In genomic region chr5:122707276-122708181, GRCm38 (mm10) we compare ENCODE assay signal across 8 mouse cellular contexts. TPM values are rescaled to one million over a fixed set of nuclear protein-coding genes. Genes with fewer than 3 reads are reported as not detected.
DNase-seq lines count a peak whose midpoint lies in the region; ATAC-seq and TF ChIP-seq lines count a peak whose summit lies in the region.

Gene P2rx4 (plus strand): TSS chr5:122707544.

- ATAC-seq in hematopoietic stem cell, adult 5-6 weeks (replicated peaks in 1 of 2; ENCODE audit: insufficient read depth in 1 of 2, low FRiP score in 2 of 2, low TSS enrichment in 1 of 2, low read depth in 1 of 2, poor library complexity in 2 of 2, severe bottlenecking in 2 of 2), result peak; percentile 70 to 89
- peak; percentile 93 for ATAC-seq in lung, postnatal 0 days

- H3K9me3 ChIP-seq in MEL (replicated peaks; ENCODE audit: insufficient read depth, low read length), result no peaks in the 10 kb centered on the region
- no peaks in the 10 kb centered on the region for H3K9me3 ChIP-seq in lung, postnatal 0 days (ENCODE audit: low read length)

- peaks cover 7% of the 10 kb centered on the region for H3K79me2 ChIP-seq in MEL (ENCODE audit: control insufficient read depth, insufficient read depth, low read length, poor library complexity)

- H3K4me1 ChIP-seq in MEL (ENCODE audit: control insufficient read depth in 1 of 2, insufficient read depth in 2 of 2, low read length in 2 of 2), result peaks cover 18 to 34% of the 10 kb centered on the region in 2 experiments
- no peaks in the 10 kb centered on the region for H3K4me1 ChIP-seq in cerebellum, adult 2 months (ENCODE audit: control insufficient read depth, insufficient read depth, low read length)
- peaks cover 6% of the 10 kb centered on the region; the same call in 1 of the 2 replicates for H3K4me1 ChIP-seq in lung, postnatal 0 days (ENCODE audit: insufficient read depth, low read depth, low read length)

- under 1% methylated on average over 66 of the region's 66 CpGs for WGBS in cerebellum, adult 2 months
- under 1% methylated on average over 63 of the region's 66 CpGs for WGBS in lung, postnatal 0 days

- H3K36me3 ChIP-seq in MEL (ENCODE audit: control insufficient read depth in 1 of 2, insufficient read depth in 2 of 2, low read length in 2 of 2), result peaks cover 0 to 39% of the 10 kb centered on the region in 2 experiments; a peak in 2 of 4 replicates
- no peaks in the 10 kb centered on the region for H3K36me3 ChIP-seq in lung, postnatal 0 days (ENCODE audit: insufficient read depth, low read length)

- no peaks in the 10 kb centered on the region for H3K27me3 ChIP-seq in MEL (ENCODE audit: control insufficient read depth in 1 of 2, insufficient read depth in 2 of 2, low read length in 2 of 2)
- no peaks in the 10 kb centered on the region for H3K27me3 ChIP-seq in cerebellum, adult 2 months (ENCODE audit: control insufficient read depth, insufficient read depth, low read length)
- H3K27me3 ChIP-seq in lung, postnatal 0 days (replicated peaks; ENCODE audit: insufficient read depth, low read length), result no peaks in the 10 kb centered on the region

- peak within 1 kb of the TSS; percentile 81 for H3K9ac ChIP-seq in MEL (ENCODE audit: control insufficient read depth, low read depth, low read length, poor library complexity, severe bottlenecking)
- peak within 1 kb of the TSS; percentile 56 for H3K9ac ChIP-seq in lung, postnatal 0 days (replicated peaks; ENCODE audit: low read depth)

- peak; percentile 90 for DNase-seq in MEL (ENCODE audit: low read depth, low spot score)
- peak; percentile 82 to 84 for DNase-seq in cerebellum, adult 2 months
- DNase-seq in forelimb bud, embryonic 11.5 days (ENCODE audit: low read depth, low spot score), result peak; percentile 61
- DNase-seq in layer of hippocampus, adult 9-11 months, result peak; percentile 94
- DNase-seq in lung, postnatal 0 days (ENCODE audit: low spot score), result peak; percentile 87
- peak; percentile 65 for DNase-seq in ovary, postnatal 14 days (ENCODE audit: low spot score)
- peak; percentile 90 for DNase-seq in thymus, postnatal 14 days

- TF ChIP-seq CTCF in MEL (IDR thresholded peaks at IDR 0.05 in 2 of 3, conservative IDR thresholded peaks at IDR 0.05 in 1 of 3; ENCODE audit: control insufficient read depth in 1 of 3, insufficient read depth in 1 of 3, low read depth in 2 of 3, low read length in 3 of 3, poor library complexity in 1 of 3, severe bottlenecking in 1 of 3), result peak in 1 of 3 experiments; percentile 14; a peak in 1 of 6 replicates
- no peak for TF ChIP-seq CTCF in cerebellum, adult 2 months (IDR thresholded peaks at IDR 0.05; ENCODE audit: borderline replicate concordance, insufficient read depth, low read depth, low read length)
- TF ChIP-seq CTCF in lung, postnatal 0 days (IDR thresholded peaks at IDR 0.05), result peak; percentile 34; the same call in 1 of the 2 replicates

- TF ChIP-seq EP300 in MEL (IDR thresholded peaks at IDR 0.05; ENCODE audit: low read depth in 1 of 2, low read length in 2 of 2), result peak in 1 of 2 experiments; percentile 51; a peak in 3 of 4 replicates
- no peak for TF ChIP-seq EP300 in lung, postnatal 0 days (IDR thresholded peaks at IDR 0.05)

- peak; percentile 79 to 88 for TF ChIP-seq POLR2A in MEL (IDR thresholded peaks at IDR 0.05; ENCODE audit: control insufficient read depth in 1 of 2, insufficient read depth in 1 of 2, low read depth in 1 of 2, low read length in 2 of 2, poor library complexity in 1 of 2)
- peak; percentile 61 for TF ChIP-seq POLR2A in cerebellum, adult 2 months (IDR thresholded peaks at IDR 0.05; ENCODE audit: borderline replicate concordance, insufficient read depth, low read length)

- no peak for TF ChIP-seq RAD21 in MEL (IDR thresholded peaks at IDR 0.05; ENCODE audit: low read depth, low read length)

- H3K27ac ChIP-seq in MEL (ENCODE audit: control insufficient read depth, low read depth, low read length), result peak within 1 kb of the TSS; percentile 83
- peak within 1 kb of the TSS; percentile 71 for H3K27ac ChIP-seq in cerebellum, adult 2 months (ENCODE audit: insufficient read depth, low read length)
- peak within 1 kb of the TSS; percentile 78 for H3K27ac ChIP-seq in lung, postnatal 0 days (ENCODE audit: low read length)

- peak within 1 kb of the TSS; percentile 77 for H3K4me3 ChIP-seq in MEL (ENCODE audit: control insufficient read depth in 1 of 2, insufficient read depth in 1 of 2, low read depth in 2 of 2, low read length in 2 of 2)
- peak within 1 kb of the TSS; percentile 74 for H3K4me3 ChIP-seq in cerebellum, adult 2 months (replicated peaks; ENCODE audit: insufficient read depth, low read depth, low read length)
- peak within 1 kb of the TSS; percentile 67 for H3K4me3 ChIP-seq in lung, postnatal 0 days (ENCODE audit: low read depth, low read length)

- peak within 1 kb of the TSS; percentile 85 for H3K4me2 ChIP-seq in lung, postnatal 0 days (replicated peaks; ENCODE audit: low read depth, low read length)

TF ChIP-seq in MEL, 35 proteins besides CTCF, POLR2A, EP300 and RAD21:
- no peak for TF ChIP-seq USF2 (IDR thresholded peaks at IDR 0.05; ENCODE audit: borderline replicate concordance in 1 of 2, insufficient read depth in 1 of 2, low read depth in 1 of 2, low read length in 2 of 2)
- TF ChIP-seq MXI1 (IDR thresholded peaks at IDR 0.05; ENCODE audit: low read depth, low read length), result peak; percentile 85
- TF ChIP-seq NELFE (IDR thresholded peaks at IDR 0.05; ENCODE audit: low read depth, low read length), result peak; percentile 71
- TF ChIP-seq HCFC1 (IDR thresholded peaks at IDR 0.05; ENCODE audit: low read depth, low read length), result peak; percentile 71
- TF ChIP-seq ZKSCAN1 (IDR thresholded peaks at IDR 0.05; ENCODE audit: low read depth, low read length), result no peak
- peak; percentile 83 for TF ChIP-seq TBP (IDR thresholded peaks at IDR 0.05; ENCODE audit: low read depth, low read length)
- TF ChIP-seq ZMIZ1 (IDR thresholded peaks at IDR 0.05; ENCODE audit: low read depth, low read length), result peak; percentile 83; the same call in 1 of the 2 replicates
- TF ChIP-seq USF1 (IDR thresholded peaks at IDR 0.05; ENCODE audit: low read depth, low read length), result peak; percentile 81
- TF ChIP-seq UBTF (IDR thresholded peaks at IDR 0.05; ENCODE audit: borderline replicate concordance, insufficient read depth, low read depth, low read length), result no peak
- no peak for TF ChIP-seq ZC3H11A (IDR thresholded peaks at IDR 0.05; ENCODE audit: low read depth, low read length)
- TF ChIP-seq NRF1 (IDR thresholded peaks at IDR 0.05; ENCODE audit: insufficient read depth, low read depth, low read length, poor library complexity, severe bottlenecking), result no peak
- TF ChIP-seq CHD2 (IDR thresholded peaks at IDR 0.05; ENCODE audit: low read length), result no peak
- no peak for TF ChIP-seq GABPA (IDR thresholded peaks at IDR 0.05; ENCODE audit: low read depth, low read length)
- peak; percentile 77; the same call in 1 of the 2 replicates for TF ChIP-seq POLR2AphosphoS5 (IDR thresholded peaks at IDR 0.05; ENCODE audit: borderline replicate concordance, low read depth, low read length)
- no peak for TF ChIP-seq SMC3 (IDR thresholded peaks at IDR 0.05; ENCODE audit: low read depth, low read length)
- peak; percentile 73; the same call in 1 of the 2 replicates for TF ChIP-seq MAZ (IDR thresholded peaks at IDR 0.05; ENCODE audit: low read depth, low read length)
- TF ChIP-seq KAT2A (conservative IDR thresholded peaks at IDR 0.05; ENCODE audit: low read depth, low read length), result peak; percentile 8; the same call in 1 of the 2 replicates
- TF ChIP-seq GATA1 (IDR thresholded peaks at IDR 0.05; ENCODE audit: low read depth, low read length), result no peak; the same call in 1 of the 2 replicates
- peak; percentile 75; the same call in 1 of the 2 replicates for TF ChIP-seq BHLHE40 (IDR thresholded peaks at IDR 0.05; ENCODE audit: borderline replicate concordance, low read depth, low read length)
- TF ChIP-seq CHD1 (IDR thresholded peaks at IDR 0.05; ENCODE audit: low read depth, low read length), result no peak; the same call in 1 of the 2 replicates
- no peak for TF ChIP-seq ZNF384 (IDR thresholded peaks at IDR 0.05; ENCODE audit: low read depth, low read length)
- TF ChIP-seq E2F4 (IDR thresholded peaks at IDR 0.05; ENCODE audit: borderline replicate concordance, low read depth, low read length), result no peak
- no peak for TF ChIP-seq MEF2A (IDR thresholded peaks at IDR 0.05; ENCODE audit: extremely low read depth, insufficient replicate concordance, low read depth, low read length, poor library complexity, severe bottlenecking)
- no peak for TF ChIP-seq MYC (IDR thresholded peaks at IDR 0.05; ENCODE audit: low read depth, low read length)
- no peak for TF ChIP-seq JUND (IDR thresholded peaks at IDR 0.05; ENCODE audit: low read depth, low read length)
- TF ChIP-seq ELF1 (IDR thresholded peaks at IDR 0.05; ENCODE audit: low read depth, low read length), result peak; percentile 66
- TF ChIP-seq MAFK (IDR thresholded peaks at IDR 0.05; ENCODE audit: borderline replicate concordance, low read depth, low read length), result no peak
- peak; percentile 88; the same call in 1 of the 2 replicates for TF ChIP-seq POLR2AphosphoS2 (IDR thresholded peaks at IDR 0.05; ENCODE audit: low read length)
- peak; percentile 46 for TF ChIP-seq TCF12 (IDR thresholded peaks at IDR 0.05; ENCODE audit: low read depth, low read length)
- no peak for TF ChIP-seq TAL1 (IDR thresholded peaks at IDR 0.05; ENCODE audit: low read length)
- TF ChIP-seq RCOR1 (IDR thresholded peaks at IDR 0.05; ENCODE audit: low read depth, low read length), result peak; percentile 39; the same call in 1 of the 2 replicates
- TF ChIP-seq MAX (IDR thresholded peaks at IDR 0.05; ENCODE audit: low read length), result peak; percentile 59
- no peak; the same call in 1 of the 2 replicates for TF ChIP-seq MYB (IDR thresholded peaks at IDR 0.05; ENCODE audit: low read depth, low read length)
- TF ChIP-seq ETS1 (IDR thresholded peaks at IDR 0.05; ENCODE audit: low read depth, low read length), result peak; percentile 49; the same call in 1 of the 2 replicates
- TF ChIP-seq SIN3A (IDR thresholded peaks at IDR 0.05; ENCODE audit: low read length), result peak; percentile 78

RNA-seq across cellular contexts. Expression of gene P2rx4, which starts in this region (rescaled TPM):
- 14.7 and 15.2 TPM in 2 replicates for total RNA-seq in MEL (2012; rRNA removed)
- 10 to 100 TPM in 1 of 2 experiments, not detected in 1; 30.9 TPM for polyA plus RNA-seq in MEL (2012; ENCODE audit: insufficient read depth in 1 of 2, insufficient read length in 2 of 2, low read depth in 1 of 2, low replicate concordance in 2 of 2, missing spikeins in 1 of 2)
- 42.0 and 48.3 TPM in 2 replicates for polyA plus RNA-seq in cerebellum, adult 2 months (2012; rRNA removed)
- 15.2 and 19.2 TPM in 2 replicates for total RNA-seq in hematopoietic stem cell, adult 5-6 weeks (2017)
- 57.8 and 61.1 TPM in 2 replicates for polyA plus RNA-seq in lung, postnatal 0 days (2015; fragmentation: Nextera tagmentation; extraction: Ambion mirVana)

Comparison
In these comparisons a context has a peak if more than half of its experiments do, and no peak if none do; other contexts are left out.
1. Peak in every context shown above with its lines: DNase-seq, ATAC-seq, H3K4me3 ChIP-seq and H3K27ac ChIP-seq.